Mouse (Mus musculus) mature B cell (primary cell): ENCODE results near the gene Nfe2l2.

Experiments used
- in situ Hi-C: fragments of 300-500 bp; cut with MboI; formaldehyde crosslinking; loops from 2 replicates; pipeline ENCODE4 v1.14.3; 2019

Gene Nfe2l2

DNA sequence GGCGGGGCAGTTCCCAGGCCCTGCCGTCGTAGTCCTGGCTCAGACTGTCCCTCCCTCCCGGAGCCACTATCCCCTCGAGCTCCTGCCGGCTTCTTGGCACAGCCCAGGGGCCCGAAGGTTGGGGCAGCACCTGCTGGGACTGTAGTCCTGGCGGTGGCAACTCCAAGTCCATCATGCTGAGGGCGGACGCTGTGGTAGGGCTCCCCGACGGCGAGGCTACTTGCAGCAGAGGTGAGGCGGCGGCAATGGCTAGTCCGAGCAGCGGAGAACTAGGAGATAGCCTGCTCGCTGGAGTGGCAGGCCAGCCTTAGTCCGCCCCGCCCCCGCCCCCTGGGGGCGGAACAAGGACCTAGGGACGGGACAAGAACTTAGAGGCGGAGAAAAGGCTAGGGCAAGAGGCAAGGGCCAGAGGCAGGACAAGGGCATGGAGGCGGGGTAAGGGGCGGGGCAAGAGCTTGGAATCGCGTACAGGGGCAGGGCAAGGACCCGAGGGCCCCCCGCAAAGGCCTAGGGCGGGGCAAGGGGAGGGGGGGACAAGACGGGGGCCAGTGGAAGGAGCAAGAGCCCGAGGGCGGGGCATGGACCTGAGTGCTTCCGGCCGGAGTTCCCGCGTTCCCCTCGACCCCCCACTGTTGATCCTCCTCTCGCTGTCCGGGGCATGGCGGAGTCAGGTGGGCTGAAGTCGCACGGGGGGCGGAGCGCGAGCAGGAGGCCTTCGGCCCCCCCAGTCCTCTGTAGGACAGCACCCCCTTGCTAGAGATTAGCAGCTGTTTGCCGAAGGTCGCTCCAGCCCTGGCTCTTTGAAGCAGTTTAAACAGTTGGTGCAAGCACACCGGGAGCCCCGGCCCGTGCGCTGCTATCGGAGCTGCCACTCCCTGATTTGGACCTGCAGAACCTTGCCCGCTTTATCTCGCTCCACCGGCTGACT is at the start of gene Nfe2l2:
TSS of gene Nfe2l2 (minus strand) at position 408 of the 928 bp plus-strand sequence.
- in situ Hi-C loops, result no loop called here

DNA sequence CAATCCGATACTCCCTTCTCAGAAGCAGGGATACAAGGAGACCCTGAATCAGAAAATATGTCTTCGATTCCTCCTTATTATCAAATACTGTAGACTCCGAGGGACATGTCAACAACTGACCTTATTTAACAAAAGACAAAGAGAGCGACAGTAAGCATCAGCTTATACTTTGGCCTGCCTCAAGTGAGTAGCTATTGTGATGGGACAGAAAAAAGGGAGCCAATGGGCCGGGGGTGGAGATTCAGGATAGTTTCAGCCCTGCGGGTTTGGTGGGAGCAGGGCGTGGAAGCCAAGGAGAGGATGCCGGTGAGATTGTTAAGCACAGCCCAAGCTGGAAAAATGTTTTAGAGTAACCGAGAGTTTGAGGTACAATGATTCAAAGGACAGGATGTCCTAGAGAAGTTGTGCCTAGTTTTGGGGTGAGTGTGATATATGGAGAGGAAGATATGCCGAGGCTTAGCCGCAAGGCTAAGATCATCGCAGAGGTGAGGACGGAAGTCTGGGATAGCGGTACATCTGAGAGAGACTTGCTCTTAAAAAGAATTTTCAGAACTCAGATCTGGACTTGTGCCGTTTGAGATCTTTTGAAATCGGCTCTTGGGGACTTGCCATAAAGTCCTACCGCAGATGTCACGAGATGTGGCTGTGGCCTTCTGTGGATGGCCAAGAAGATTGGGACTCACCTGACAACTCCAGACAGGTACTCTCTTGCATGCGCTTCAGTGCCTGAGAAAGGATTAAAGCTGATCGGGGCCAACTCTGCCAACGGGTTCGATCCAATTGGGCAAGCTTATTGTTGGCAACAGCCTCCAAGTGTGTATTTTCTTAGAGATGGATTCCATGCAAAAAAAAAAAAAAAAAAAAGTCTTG is 48.1 kb upstream of the Nfe2l2 start:
- in situ Hi-C loops, result no loop called here

DNA sequence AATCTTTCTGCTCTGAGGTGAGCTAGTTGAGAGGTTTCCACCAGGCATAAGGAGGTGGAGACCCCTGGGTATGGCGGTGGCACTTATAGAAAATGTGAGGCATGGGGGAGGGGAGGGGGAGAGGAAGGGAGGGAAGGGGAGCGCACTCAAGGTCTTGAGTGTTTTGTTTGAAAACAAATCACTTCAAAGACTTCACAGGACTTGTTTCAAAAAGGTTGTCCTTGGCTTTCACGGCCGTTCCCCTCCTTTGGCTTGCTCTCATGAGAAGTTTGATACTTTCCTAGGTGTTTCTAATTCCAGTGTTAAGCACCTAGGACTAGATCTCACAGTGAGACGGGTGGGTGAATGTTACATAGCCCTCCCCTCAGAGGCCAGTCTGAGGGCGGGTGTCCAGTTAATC is 47.5 kb upstream of the Nfe2l2 start:
- in situ Hi-C loops, result no loop called here

DNA sequence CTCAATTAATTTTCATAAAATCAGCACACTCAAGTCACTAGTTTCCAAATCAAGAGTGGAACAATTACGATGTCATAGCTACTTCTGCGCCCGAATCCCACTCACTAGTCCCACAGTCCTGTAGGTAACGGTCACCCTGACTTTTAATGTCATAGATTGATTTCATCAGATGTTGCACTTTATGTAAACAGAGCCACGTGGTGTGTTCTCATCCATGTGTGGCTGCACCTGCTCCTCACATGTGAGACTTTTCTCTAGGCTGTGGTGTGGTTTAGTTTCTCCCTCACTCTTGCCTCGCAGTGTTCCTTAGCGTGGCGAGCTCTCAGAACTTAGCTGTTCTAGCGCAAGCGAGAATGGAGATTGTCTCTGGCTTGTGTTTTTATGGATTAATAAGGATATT is 46.4 kb upstream of the Nfe2l2 start:
- in situ Hi-C loops, result no loop called here

DNA sequence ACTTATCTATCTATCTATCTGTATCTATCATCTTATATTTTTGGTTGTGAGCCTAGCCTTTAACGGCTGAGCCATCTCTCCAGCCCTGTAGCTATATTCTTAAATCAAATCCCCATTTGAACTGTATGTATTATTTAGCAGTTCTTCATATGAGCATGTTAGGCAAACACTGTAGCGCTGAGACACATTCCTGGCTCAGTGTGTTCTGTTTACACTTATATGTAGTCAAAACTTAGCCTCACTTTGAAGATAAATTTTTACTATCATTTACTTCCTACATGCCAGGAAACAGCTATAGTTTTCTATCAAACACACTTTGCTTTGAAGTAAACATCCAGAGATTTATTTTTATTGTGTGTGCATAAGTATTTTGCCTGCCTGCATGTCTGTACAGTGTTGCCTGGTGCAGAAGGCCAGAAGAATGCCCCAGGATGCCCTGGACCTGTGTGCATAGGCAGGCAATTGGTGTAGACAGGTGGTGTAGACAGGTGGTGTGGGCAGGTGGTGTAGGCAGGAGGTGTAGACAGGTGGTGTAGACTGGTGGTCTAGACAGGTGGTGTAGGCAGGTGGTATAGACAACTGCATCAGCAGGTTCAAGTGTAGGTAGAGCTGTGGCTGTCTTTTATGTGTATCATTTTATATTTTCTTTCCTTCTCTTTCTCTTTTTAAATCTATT is 45.7 kb upstream of the Nfe2l2 start:
- in situ Hi-C loops, result no loop called here

DNA sequence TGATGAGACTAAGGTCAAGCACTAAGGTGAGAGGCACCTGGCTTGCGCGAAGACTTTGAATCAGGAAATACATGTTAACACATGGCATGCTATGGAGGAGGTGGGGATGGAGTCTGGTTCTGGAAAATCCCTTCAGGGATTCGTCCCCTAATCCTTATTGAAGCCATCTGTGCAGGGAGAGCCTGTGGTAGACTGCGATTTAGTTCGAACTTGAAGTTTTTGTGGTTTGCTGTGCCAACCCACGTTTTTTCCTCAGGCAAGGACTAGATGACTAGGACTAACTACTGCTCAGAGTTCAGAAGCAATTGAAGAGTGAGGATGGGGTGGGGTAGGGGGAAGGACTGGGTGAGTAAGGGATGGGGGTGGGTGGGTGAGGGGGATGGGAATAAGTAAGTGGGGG is 44.4 kb upstream of the Nfe2l2 start:
- in situ Hi-C loops, result no loop called here

DNA sequence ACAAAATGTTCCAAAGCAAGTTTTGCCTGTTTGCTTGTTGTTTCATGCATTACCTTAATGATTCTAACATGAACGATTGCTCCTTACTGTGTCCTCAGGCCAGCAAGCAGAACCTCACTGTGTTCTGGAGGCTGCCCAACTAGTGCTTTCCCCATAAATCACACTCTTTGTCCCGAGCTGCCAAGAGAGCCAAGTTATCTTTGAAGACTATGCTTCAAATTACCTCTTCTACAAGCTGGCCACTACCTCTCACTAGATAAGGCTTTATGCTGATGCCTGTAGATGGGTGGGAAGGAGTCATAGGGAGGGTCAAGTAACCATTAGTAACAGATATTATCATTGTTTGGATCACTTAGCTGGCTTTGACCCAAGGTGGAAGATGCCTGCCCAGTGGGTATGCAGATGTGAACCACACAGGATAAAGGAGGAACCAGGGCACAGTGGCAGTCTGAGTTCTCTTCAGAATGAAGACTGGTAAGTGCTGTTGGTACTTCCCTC is 32.6 kb upstream of the Nfe2l2 start:
- in situ Hi-C loops, result no loop called here

DNA sequence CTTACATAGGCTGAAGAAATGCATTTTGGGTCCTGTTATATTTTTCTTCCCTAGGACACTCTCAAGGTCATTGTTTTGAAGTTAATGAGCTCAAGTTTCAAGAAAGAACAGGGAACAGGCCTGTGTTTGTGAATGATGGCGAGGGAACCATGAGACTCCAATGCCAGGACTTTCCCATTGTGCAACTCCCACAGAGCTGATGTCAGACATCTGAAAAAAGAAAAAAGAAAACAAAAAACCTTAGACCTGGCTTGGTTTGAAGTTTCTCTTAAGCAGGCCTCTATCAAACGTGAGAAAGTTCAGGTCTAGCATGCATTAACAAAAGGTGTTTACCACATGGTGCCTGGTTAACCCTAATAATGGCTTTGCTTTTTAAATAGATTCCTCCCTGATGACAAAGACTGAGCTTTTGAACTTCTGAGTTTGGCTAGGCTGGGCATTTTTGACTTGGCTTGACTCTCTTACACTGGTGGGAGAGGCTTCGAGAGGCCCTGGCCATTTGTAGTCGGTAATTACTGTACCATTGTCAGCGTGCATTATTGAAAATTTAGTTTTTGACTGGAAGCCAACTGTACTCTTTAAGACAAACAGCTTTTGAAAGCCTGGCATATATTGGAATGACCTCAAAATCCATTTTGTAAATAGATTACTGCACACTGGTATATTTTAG is 29.9 kb upstream of the Nfe2l2 start:
- in situ Hi-C loops, result no loop called here

DNA sequence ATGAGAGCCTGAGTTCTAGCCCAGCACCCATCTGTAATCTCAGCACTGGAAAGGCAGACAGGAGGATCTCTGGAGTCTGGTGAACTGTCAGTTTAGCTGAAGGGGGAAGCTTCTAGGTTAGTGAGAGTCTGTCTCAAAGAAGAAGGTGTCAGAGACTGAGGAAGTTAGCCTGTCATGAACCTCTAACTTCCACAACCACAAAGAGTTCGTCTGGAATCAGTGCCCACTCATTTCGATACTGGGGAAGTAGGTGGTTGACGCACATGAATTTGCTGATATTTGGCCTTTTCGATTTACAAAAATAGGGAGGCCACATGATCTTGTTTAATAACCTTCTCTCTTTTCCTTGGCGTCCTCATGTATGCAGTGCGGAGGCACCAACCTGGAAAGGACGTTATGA is 28.7 kb upstream of the Nfe2l2 start:
- in situ Hi-C loops, result no loop called here

DNA sequence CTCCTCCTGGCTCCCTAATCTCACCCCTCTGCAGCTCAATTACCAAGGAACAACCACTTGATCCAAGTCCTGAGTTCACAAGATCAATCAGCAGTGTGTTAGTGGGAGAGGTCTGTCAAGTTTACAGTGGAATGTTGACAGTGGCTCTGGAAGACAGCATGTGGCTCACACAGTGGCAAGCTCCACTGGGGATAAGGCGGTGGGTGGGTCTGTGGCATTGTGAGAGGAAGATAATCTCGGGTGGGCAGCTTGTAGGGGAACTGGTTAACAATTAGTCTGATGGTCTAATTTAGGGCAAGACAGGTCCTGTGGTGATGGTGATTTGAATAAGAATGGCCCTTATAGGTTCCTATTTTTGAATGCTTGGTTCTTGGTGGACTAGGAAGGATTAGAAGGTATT is 27.5 kb upstream of the Nfe2l2 start:
- in situ Hi-C loops, result no loop called here

DNA sequence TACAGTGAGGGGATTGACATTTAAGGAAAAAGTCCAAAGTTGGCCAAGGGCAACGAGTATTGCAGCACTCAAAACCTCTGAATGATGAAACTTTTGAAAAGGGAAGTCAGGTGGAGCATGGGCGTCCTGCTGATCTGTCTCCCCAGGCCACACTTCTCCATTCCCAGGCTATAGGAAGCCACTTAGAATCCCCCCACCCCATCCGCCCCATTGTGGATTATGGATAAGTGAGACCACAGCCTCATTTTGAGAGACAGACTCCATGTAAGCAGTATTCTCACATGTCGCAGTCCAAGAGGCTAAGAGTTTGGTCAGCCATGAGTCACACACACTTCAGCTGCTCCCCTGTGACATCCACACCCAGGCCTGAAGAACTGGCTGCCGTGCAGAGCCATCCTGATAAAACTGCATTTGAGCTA is 26.8 kb upstream of the Nfe2l2 start:
- in situ Hi-C loops, result no loop called here

DNA sequence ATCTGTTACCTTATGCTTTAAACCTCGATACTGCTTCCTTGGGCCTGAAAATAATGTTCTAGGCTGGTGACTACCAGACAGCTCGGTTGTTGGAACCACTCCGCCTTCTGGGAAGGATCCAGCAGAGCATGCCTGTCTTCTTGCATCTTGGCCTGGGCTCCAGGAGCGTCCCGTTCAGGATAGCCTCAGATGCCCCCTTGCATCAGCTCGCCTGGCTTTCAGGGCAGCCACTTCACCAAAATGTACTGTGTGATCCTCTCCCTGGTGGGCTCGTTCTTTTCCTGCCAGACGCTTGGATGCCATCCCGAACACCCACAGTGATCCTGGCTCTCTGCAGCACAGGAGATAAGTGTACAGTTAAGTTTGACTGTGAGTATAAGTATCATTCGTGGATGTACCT is 25.6 kb upstream of the Nfe2l2 start:
- in situ Hi-C loops, result no loop called here

DNA sequence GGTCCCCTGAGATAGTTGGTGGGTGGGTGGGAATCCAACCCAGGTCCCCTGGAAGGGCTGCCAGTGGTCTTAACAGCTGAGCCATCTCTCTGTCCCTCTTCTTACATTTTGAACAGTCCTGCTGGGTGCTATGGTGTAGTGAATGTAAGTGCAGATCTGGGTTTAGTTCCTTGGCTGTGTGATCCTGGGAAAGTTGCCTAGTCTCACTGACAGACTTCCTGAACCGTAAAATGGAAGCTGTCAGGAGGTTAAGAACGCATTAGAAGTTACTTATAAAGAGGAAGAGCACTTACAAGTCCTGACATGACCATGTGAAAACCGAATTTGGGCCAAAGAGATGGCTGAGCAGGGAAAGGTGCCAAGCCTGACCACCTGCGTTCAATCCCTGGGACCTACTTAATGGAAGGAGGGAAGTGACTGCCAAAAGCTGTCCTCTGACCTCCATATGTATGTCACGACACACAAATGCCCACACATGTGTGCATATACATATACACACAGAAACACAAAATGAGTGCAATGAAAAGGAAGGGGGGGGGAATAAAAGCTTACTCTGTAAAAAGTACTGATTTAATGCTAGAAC is 20.5 kb upstream of the Nfe2l2 start:
- in situ Hi-C loops, result no loop called here

DNA sequence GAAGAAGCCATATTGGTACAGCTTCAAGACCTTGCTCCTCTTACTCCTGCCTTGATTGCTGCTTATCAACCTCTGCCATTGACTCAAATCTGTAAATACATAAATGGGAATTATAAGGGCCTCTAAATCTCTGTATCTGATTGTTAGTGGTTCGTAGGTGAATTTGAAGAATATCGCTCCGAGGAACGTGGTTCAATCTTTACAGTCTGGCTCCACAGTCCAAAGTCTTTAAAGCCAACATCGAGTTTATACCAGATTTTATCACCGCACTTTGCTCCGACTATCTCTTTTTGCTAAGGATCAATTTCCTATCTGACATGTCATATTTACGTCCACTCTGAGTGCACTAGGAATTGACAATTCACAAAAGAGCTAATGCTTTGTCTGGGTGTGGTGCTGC is 19.0 kb upstream of the Nfe2l2 start:
- in situ Hi-C loops, result no loop called here

DNA sequence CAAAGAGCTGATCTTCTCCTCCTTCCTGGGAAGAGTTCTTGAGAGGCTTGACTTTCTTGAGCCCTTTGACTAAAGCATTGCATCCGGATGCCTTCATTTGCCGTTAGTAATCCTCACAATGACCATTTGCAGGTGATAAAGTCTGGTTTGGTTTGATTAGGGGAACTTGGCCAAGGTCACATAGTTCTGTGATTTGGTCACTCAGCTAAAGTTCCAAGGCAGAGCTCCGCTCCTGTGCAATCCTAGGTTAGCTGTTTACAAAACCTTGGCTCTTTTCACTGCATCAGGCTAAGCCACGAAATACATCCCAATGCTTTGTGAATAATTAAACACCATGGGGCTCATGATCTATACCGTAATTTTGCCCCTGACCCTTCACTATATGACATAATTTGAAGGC is 18.5 kb upstream of the Nfe2l2 start:
- in situ Hi-C loops, result no loop called here

DNA sequence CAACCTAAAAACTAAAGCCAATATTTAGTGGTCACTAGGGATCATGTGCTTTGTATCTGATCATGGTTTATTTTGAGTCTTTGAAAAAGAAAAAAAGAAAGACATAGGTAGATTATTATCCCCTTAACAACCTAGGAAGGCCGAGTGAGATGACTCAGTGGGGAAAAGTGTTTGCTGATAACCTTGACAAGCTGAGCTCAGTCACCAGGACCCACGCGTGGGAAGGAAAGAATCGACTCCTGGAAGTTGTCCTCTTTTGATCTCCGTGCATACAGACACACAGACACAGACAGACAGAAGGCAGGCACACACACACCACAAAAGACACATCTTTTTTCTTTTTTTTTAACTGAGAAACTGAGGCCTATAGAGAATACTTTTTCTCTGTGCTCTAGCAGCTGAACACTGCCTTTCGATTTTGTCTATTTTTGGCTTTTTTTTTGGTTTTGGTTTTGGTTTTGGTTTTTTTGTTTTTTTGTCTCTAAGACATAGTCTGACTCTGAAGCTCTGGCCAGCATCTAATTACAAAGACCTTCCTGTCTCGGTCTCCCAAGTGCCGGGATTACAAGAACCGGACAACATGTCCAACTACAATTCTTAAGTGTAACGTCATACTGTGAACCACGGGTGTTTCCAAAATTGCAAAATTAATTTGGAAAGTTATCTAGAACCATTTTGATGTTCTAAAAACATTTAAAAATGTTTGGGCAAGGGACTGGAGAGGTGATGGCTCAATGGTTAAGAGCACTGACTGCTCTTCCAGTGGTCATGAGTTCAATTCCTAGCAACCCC is 16.0 kb upstream of the Nfe2l2 start:
- in situ Hi-C loops, result no loop called here

DNA sequence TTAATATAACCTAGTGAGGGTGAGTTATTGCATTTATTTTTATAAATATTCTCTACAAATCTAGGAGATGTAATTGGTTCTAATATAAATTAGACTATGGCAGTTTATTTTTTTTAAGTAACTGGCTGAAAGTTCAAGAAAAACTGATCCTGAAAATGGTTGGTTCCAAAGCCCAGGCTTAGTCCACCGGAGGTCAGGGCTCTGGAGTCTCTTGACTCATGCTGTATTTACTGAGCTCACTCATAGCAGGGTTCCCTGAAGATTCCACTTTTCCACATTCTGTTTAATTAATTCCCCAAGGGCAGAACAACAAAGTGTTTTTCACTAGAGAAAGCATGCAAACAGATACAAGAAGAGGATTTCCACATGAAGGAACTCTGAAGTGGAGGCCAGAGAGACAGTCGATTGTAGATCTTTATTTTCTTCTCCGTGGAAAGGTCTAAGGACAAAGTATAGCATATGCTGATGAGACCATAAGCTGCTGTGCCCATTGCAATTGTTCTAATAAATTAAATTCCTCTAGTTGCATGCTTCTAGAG is 15.0 kb upstream of the Nfe2l2 start:
- in situ Hi-C loops, result no loop called here

DNA sequence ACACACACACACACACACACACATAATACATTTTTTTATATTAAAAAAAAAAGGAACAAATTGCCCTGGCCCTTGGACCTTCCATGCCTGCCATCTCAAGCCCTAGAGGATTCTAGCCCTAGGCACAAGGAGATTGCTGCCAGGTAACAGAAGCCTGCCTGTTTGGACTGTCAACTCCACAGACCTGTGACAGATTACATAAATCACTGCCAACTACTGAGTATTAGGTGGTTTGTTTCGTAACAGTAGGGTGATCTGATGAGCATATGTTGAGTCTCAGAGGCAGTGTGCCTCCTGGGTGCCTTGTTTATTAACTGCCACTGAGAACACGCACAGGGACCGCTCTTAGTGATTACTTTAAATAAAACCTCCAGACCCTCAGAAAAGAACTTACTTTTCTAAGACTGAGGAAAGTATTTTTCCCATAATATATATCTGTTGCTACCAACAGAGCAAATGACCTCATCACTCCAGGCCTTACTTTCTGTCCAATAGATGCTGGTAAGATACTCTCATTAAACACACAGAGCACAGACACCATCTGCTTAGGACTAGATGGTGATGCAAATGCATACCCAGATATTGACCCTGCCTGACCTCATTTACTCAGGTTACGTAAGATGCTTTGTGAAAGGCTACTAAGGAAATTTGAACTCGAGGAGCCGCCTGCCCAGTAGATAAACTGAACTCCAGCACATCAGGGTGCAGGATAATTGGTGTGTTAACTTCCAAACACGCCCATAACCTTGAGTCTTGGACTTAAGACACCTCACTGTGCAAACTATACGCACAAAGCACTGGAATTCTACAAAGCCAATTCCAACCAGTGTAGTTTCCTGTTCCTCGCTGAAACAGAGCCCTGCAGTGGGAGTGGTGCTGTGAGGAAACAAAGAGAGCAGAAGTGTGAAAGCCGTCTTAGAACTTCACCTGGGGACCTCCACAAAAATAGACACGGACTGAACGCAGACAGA is 11.9 kb upstream of the Nfe2l2 start:
- in situ Hi-C loops, result no loop called here

DNA sequence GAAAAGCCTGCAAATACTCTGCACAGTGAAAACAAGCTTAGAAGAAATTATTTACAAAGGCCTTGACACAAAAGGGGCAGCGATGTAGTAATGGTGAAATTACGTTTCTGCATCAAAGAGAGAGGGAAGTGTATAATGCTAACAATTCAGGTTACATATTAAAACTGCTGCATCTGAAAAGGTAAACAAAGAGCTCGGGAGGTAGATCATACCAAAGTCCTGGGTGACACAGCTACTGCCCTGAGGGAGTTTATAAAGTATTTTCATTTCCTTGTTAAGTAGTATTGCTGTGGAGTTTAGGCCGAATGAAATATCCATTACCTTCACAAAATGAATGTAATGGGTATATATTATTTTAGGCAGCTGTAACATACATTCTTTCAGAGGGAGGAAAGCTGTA is 10.3 kb upstream of the Nfe2l2 start:
- in situ Hi-C loops, result no loop called here
